Mouse (Mus musculus) erythroblast, adult 5-6 weeks (primary cell): ENCODE results near the gene Fhad1. TPM values are rescaled to one million over a fixed set of nuclear protein-coding genes. Genes with fewer than 3 reads are reported as not detected.
A peak's percentile ranks its signal among the peaks of the same experiment; 100 is the strongest.

Source experiments
- ATAC-seq: replicated peaks from 2 replicates; pipeline ENCODE4 v1.8.0; 2016; ENCODE audit warnings: moderate number of reproducible peaks, mild to moderate bottlenecking, moderate TSS enrichment, inconsistent platforms; ENCODE audit not compliant: poor library complexity, low FRiP score, severe bottlenecking
- total RNA-seq, 2 experiments: library from RNA; stranded (forward) in 1 of 2; stranded (reverse) in 1 of 2; fragments of 150-400 nt in 1 of 2; fragments of 200-764, 138-1000 nt in 1 of 2; gene quantifications; 2 replicates each; pipeline versions ENCODE4 v1.2.3 to v1.2.4; 2015 to 2017; ENCODE audit warnings: low replicate concordance in 2 of 2

The Fhad1 gene
- total RNA-seq, 2 experiments from 2014 or later: 0.17 TPM; not detected in 1

DNA sequence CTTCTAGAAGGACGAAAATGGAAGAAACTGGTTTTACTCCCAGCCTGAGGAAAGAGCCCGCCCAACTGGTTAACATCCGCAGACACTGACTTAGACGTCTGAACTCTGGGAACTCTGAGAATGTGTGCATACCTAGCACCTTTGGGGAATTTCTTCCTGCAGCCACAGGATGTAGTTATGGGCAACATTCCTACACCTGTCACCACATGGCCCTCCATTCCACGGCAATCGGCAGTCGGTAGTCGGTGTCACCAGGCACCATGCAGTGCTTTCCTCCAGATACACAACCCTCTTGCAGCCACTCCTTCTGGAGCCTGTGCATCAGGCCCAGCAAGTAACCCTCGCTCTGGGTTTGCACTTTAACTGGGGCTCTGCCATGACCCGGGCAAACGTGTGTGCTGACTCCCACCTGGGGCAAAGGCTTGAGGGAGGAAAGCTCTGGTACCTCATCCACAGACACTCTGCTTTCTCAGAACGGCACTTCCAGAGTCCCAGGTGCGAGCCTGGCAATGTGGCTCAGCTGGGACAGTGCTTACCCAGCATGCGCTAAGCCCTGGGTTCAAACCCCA lies 30.8 kb upstream of the Fhad1 start:
- ATAC-seq: no peak

DNA sequence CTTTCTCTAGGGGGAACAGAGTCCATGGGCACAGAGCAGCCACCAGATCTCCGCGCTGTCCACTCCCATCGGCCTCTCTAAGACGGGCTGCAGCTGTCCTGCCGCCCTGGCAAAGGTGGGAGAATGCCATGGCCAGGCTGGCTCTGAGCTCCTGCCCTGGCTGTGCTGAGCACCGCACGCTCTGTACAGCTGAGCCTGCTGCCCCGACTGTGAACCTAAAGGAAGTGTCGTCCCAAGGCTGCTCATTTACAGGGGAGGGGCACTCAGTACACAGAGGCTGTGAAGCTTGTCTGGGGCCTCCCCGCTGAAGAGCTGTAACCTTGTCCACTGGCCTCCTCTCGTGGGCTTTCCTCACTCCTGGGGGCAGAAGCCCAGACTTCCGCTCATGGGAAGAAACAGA lies 29.6 kb upstream of the Fhad1 start:
- no peak for ATAC-seq

DNA sequence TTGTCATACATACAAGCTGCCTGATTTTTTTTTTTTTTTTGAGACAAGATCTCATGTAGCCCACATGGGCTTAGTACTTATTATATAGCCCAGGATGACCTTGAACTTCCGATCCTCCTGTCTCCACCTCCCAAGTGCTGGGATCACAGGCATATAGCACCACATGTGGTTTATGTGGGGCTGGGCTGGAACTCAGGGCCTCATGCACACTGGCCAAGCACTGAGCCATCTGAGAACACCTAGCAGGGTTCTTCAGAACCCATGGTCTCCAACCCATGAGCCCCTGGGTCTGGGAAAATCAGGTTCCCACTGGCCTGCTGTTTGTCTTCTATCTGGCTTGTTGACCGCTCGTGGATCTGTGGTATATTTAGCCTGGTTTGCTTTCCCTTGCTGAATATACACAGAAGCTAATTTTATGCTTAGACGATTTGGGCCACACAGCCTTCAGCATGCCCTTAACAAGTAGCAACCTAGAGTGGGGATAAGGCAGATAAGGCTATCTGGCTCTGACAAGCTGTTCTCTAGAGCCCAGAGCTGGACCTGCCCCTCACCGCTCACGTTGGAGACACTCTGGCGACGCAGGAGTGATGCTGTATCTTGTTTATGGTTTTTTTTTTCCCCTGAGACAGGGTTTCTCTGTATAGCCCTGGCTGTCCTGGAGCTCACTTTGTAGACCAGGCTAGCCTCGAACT lies 24.9 kb upstream of the Fhad1 start:
- peak; percentile 62; the same call in 1 of the 2 replicates for ATAC-seq

DNA sequence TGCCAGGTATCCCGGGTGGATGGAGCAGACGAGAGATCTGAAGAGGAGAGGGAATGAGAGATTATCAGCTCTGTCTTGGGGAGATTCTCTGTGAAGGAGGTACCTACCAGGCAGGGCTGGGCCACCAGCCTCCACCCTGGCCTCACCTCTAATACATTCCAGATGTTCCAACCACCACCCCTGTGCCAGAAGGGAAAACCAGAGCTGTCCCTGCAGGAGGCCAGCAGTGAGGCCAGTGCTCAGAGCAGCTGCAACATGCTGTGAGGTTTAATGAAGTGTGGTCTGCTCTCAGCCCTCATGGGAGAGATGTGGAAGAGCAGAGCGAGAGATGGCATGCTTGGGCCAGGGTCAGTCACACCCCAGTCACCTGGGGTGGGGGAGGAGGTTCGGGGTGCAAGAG lies 23.0 kb upstream of the Fhad1 start:
- no peak for ATAC-seq

DNA sequence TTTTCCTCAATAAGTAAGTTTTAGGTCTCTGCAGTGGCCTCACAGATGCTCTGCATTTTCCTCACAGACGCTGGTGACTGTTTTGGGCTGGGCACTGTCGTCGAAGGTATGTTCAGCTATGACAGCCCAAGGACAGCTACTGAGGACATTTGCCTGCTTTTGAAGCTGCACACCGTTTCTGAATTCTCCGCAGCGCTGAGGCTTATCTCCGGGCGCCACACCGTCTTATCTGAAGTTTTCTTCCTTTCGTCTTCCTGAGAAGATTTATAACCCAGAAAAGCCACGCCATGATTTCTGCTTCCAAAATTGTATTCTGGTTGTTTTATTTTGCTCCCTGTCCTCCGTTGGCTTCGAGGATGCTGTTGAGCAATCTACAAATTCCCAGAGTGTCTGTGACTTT lies 13.7 kb upstream of the Fhad1 start:
- ATAC-seq: no peak

DNA sequence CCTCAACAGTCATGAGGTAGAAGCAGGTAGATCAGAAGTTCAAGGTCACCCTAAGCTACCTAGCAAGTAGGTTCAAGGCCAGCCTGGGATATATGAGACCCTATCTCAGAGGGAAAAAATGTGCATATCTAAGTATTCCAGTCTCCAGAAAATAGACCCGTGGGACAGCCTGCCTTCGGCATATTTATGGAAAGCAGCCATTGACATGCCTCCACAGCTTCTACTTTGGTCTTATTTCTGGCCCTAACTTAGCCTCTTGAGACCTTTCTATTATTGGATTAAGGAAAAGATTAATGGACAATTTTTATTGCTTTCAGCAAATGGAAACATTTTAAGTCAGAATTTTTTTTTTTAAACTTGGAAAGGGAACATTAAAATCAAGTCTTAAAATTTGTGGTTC lies 12.1 kb upstream of the Fhad1 start:
- ATAC-seq: no peak

DNA sequence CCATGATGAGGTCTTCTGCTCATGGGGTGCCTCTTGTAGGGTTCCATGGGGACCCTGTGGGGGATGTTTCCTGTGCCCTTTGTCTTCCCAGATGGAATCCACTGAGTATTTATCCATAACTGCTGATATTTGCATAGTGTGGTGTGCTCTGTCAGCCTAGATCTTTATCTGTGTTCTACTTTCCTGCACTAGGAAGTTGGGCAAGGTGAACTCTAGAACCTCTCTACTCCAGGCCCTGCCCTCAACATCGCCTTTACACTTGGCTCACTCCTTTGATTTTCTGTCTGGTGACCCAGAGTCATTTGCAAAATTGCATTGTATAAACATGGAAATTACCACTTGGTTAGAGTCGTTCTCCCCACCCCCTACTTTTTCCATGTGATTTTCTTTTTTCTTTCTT lies 9.7 kb upstream of the Fhad1 start:
- ATAC-seq: no peak

DNA sequence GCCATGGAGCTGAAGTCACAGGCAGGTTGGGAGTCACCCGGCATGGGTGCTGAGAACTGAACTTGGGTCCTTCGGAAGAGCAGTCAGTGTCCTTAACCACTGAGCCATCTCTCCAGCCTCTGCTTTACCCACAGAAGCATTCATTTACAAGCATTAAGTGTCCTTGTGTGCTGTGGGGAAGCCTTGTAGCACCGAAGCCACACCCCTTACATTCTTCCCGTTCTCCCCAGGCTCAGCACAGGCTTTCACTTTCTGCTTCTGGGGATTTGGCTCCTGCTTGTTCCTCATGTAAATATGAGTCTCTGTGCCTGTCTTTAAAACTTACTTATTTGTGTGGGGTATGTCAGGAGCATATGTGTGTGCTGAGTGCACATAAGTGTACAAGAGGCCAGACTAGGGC lies 8.3 kb upstream of the Fhad1 start:
- ATAC-seq: no peak

DNA sequence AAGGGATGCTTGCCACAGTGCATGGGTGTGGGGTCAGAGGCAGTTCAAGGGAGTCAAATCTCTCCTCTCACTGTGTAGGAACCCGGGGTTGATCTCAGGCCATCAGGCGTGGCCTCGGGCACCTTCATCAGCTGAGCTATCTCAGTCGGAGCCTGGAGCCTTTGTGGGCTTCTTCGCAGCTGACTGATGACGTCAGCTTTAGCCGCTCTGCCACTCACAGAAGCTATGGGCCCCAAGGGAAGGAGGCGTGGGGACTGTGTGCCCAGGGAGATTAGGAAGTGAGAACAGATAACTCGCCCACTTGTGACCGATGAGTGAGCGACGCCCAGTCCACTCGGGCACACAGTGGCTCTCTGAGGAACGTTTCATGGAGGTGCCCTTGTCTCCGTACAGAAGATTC lies 2.8 kb upstream of the Fhad1 start:
- ATAC-seq: peak; percentile 76

DNA sequence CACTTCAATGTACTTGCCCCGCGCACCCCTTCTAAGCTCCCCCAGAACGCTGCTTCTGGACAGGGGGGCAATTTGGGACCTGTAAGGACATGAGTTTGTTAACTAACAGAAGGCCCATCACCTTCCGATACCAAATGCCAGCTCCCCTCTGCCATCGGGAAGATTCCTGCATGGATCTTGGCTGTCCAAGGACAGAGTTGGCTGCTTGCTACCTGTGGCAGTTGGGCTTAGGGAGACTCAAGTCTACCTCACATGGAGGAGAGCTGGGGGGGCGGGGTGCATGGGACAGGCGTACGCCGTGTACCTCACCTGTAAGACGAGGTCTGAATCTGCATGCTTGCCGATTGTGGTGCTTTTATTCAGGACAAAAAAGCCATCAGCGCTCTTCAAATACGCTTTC lies 3.6 kb downstream of the Fhad1 start:
- ATAC-seq: no peak

DNA sequence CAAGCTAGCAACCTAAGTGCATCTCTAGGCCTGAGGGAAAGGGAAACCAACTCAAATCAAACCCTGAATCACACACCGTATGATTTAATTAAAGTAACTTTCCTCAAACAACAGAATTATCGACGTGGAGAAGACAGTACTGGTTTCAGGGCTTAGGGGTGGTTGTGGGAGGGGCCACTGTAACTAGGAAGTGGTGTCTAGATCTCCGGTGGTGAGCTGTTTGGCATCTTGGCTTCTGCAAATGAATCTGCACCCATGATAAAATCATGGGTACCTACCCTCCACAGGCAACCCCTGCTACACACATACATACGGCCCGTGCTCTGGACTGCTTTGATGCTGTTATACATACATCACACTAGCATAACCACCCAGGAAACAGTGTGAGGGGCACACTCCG lies 4.4 kb downstream of the Fhad1 start:
- ATAC-seq: no peak

DNA sequence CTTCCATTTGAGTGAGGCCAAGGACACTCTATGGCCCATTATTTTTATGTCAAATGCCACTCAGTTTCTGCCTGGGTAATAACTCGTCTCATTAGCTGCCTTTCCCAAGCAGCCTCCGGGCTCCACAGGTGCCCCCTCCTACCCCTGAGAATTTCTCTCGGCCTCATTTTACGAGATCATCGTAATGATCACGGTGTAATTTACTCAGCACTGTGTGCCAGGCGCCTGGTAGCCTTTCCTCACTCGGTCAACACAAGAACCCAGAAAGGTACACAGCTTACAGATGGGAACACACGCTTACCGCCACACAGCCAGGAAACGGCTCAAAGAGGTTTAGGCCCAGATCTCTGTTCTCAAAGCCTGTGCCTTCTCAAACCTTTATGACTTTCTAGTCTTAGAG lies 6.7 kb downstream of the Fhad1 start:
- ATAC-seq: no peak

DNA sequence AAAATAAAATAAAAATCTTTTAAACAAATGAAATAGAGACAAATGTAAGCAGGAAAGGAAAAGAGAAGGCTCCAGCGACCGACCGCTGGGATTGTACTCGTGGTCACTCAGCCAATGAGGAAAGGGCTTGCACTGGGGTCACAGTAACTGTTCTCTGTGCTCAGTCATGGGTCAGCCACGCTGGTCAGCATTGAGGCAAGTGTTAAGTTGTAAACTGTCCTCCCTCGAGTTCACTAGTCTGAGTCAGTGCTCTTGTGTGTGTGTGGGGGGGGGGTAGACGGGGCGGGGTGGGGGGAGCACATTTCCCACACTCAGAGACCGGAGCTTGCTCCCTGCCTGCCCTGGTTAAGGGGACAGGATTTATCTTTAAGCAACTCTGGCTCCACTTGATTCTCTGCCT lies 14.3 kb downstream of the Fhad1 start:
- no peak for ATAC-seq

DNA sequence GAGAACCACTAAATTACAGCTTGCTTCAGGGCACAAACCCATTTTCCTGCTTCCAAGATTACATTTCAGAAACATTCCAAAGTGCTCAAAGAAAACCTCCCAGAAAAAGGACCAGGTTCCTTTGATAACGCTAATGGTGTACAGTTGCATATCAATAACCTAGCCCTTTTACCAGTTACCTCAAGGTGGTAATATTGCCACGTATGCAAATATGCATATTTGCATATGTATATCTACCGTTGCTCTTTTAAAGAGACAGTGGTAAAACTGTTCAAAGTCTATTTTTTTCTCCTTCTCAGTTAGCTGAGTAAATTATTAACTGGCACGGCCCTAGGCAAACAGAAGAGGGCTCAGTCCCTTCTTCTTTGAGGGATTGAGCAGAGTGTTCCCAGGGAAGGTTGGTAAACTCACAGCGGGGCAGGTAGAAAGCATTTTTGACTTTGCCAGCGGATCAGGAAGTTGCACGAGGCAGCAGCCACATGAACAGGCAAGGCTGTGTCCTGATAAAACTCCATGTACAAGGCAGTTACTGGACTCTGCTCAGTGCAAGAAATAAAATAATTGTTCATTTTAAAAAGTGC lies 15.3 kb downstream of the Fhad1 start:
- ATAC-seq: no peak

DNA sequence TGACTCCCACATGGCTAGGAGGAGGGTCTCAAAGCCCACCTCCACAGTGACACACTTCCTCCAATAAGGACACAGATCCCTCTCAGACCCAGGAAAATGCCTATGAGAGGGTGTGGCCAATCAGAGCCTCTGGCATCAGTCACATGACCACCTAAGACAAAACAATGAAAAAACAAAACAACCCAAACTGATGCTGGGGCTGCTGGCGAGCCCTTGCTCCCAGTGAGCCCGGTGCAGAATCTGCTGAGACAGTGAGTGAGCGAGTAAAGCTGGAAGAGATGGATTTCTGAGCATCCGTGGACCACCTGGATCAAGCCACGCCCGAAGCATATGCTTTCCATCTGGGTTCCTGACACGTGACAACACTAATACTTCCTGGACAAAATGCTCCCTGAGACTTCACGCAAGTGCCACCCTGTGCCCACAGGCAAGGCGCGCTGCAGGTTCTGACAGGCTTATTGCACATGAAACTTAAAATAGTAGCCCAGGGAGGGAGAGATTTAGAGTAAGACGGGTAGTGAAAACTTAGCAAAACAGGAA lies 16.5 kb downstream of the Fhad1 start:
- ATAC-seq: no peak

DNA sequence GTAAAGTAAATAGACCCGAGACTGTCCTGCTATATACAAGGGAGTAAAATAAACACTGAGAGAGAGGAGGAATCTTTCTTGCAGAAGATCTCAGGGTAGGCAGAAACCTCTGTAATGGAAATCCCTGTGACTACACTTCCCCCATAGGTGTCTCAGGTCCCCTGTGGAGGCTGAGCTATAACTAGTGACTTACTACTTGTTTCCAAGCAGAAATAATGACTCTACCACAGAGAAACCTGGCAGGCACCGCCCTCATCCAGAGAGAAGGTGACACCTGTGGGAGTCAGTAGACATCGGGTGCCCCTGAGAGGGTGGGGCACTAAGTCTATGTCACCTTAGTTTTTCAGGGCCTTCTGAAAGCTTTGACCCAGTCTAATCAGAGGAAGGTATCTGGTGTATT lies 18.0 kb downstream of the Fhad1 start:
- ATAC-seq: no peak

DNA sequence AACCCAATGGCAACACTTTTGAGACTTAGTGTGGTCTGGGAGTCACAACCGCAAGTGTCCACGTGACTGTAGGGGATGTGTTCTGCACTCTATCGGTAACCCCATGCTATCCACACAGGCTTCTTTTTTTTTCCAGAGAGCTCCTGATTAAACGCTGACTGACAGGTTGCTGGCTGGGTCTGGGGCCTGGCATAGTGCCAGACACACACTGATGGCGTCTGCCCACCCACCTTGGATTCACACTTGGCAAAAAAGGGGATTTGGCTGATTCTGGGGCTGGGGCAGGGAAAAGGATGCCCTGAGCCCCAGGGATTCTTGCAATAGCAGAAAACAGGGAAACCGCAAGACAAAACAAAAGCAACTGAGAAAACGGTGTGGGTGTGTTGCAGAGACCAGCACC lies 18.8 kb downstream of the Fhad1 start:
- ATAC-seq: no peak

DNA sequence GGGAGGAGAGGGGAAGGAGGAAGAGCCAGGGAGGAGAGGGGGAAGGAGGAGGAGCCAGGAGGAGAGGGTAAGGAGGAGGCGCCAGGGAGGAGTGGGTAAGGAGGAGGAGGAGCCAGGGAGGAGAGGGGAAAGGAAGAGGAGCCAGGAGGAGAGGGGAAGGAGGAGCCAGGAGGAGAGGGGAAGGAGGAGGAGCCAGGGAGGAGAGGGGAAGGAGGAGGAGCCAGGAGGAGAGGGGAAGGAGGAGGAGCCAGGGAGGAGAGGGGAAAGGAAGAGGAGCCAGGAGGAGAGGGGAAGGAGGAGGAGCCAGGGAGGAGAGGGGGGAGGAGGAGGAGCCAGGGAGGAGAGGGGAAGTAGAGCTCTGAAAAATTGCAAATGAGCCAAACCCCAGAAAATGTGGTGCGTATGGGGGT lies 20.8 kb downstream of the Fhad1 start:
- 0 out of 2 replicates have a peak, but pooled peaks have one; percentile 47 for ATAC-seq

DNA sequence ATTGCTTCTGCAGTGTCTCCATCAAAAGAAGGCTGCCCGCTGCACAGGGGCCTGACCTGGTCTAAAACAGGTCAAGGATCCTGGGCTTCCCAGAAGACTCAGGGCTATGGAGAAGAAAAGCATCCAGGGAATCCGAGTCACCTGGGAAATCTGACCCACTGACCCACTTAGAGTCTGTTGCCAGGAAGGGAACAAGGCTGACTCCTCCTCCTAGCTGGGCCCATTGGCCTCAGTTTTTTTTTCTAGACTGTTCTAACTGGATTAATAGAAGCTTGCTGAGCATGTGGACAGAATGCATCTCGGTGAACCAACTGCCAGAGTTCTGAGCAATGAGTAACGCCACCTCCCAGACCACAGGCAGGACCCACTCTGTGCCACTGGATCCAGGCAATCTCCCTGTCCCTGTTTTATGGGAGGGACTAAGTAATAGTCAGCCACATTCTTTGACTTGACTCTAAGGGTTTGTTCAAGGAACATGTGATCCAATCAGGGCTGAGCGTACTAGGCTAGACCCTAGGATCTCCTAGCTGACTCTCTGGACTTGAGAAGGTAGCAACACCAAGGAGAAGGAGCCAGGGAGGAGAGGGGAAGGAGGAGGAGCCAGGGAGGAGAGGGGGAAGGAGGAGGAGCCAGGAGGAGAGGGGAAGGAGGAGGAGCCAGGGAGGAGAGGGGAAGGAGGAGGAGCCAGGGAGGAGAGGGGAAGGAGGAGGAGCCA lies 21.4 kb downstream of the Fhad1 start:
- ATAC-seq: no peak

DNA sequence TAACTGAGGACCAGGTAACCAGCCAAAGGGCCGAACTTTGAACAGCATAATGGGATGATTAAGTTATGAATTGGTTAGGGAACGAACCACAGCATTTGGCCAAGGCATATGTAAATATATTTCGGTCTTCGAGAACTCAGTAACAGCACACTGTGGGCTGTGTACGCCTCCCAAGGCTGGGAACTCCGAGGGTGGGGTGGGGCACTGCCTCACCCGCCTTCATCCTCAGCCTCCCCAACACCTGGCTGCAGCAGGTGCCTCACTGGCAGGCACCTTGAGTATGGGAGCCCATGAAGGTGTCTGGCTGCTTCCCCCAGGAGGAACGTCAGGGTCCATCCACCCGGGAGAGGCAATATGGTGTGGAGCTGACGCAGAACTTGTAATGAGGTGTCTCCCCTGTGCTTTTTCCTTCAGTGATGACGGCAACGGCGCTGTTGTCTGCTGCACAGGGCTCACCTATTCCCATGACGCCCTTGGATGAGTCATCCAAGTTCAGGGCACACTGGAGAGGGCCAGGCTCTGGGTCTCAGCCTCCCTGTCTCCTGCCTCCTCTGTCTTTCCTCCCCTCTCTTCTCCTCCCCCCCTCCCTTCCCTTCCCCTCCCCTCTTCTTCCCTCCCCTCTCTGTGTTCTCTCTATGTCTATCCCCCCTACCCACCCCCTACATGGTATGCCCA lies 22.2 kb downstream of the Fhad1 start:
- no peak for ATAC-seq
